Mouse (Mus musculus) c-Kit-positive CD71-positive TER-119-positive erythroid progenitor cells, embryonic 14.5 days (primary cell): ENCODE results near the gene Ctbp1.

Source experiments
- DNase-seq: peaks from one replicate; pipeline ENCODE4 v3.0.0-alpha.2; 2013; ENCODE audit warnings: low spot score

Ctbp1 gene

GRCm38 (mm10) chr5:33208533-33209245 is 66.1 kb downstream of the Ctbp1 start:
- no peak for DNase-seq

GRCm38 (mm10) chr5:33207136-33207535 is 67.7 kb downstream of the Ctbp1 start:
- DNase-seq: no peak

- no peak for DNase-seq
These were observed 68.5 kb downstream of the Ctbp1 start for GRCm38 (mm10) chr5:33206328-33206727.

- DNase-seq: no peak
These were observed 70.5 kb downstream of the Ctbp1 start for GRCm38 (mm10) chr5:33204284-33204683.

- peak; percentile 81 for DNase-seq
These were observed 71.0 kb downstream of the Ctbp1 start for GRCm38 (mm10) chr5:33203691-33204242.

- DNase-seq: no peak
These were observed 71.6 kb downstream of the Ctbp1 start for GRCm38 (mm10) chr5:33203171-33203565.

- DNase-seq: no peak
These were observed 72.2 kb downstream of the Ctbp1 start for GRCm38 (mm10) chr5:33202516-33203170.

- DNase-seq: no peak
These were observed 73.1 kb downstream of the Ctbp1 start for GRCm38 (mm10) chr5:33201697-33202096.

GRCm38 (mm10) chr5:33200071-33200470 is 74.7 kb downstream of the Ctbp1 start:
- DNase-seq: no peak
